Mouse (Mus musculus) liver, adult 10 weeks (tissue): ENCODE results near the gene Tomm20. TPM values are rescaled to one million over a fixed set of nuclear protein-coding genes. Genes with fewer than 3 reads are reported as not detected.

Source experiments
- polyA plus RNA-seq: library from polyadenylated mRNA; stranded (reverse); fragments of 350-450 nt; fragmentation: Illumina TruSeq; extraction: RNeasy Lipid Tissue Mini Kit (QIAGEN cat#74804); gene quantifications from one replicate; pipeline ENCODE4 v1.2.3, GENCODE M21; 2014; ENCODE audit warnings: low read depth, low replicate concordance

Tomm20 gene
- polyA plus RNA-seq = 29.4 TPM

GRCm38 (mm10) chr8:126945730-126946163, at the start of gene Tomm20:
Gene Tomm20 (minus strand): TSS chr8:126945844.

GRCm38 (mm10) chr8:126970579-126971313, 25.1 kb upstream of the Tomm20 start, which contains the start of gene Rbm34:
Gene Rbm34 (minus strand): TSS chr8:126971071.

Other genes starting within 250 kb of the Tomm20 start
- 17.1 TPM for gene Rbm34, start 25.2 kb upstream of the Tomm20 start, polyA plus RNA-seq
- gene Pard3, start 118.0 kb upstream of the Tomm20 start, polyA plus RNA-seq = 36.4 TPM